Mouse (Mus musculus) lung, embryonic 15.5 days (tissue): ENCODE results near the gene 1700113H08Rik. TPM values are rescaled to one million over a fixed set of nuclear protein-coding genes. Genes with fewer than 3 reads are reported as not detected.

Experiments
- ATAC-seq: fragments of 200-750 bp; cut with Nextera tagmentation; 2 replicates; pipeline ENCODE4 v1.8.0; 2017; ENCODE audit warnings: moderate number of reproducible peaks, borderline replicate concordance; ENCODE audit not compliant: low FRiP score, low TSS enrichment; ENCODE audit errors: extremely low read depth
- H3K27ac ChIP-seq: fragments of 300-500 bp; sonication (generic); 2 replicates; pipeline ENCODE4 v1.5.1; 2015; ENCODE audit warnings: moderate library complexity, mild to moderate bottlenecking, inconsistent platforms
- H3K27me3 ChIP-seq: fragments of 300-500 bp; sonication (generic); 2 replicates; pipeline ENCODE4 v1.6.1; 2015; ENCODE audit warnings: inconsistent platforms
- H3K36me3 ChIP-seq: fragments of 300-500 bp; sonication (generic); 2 replicates; pipeline ENCODE4 v1.6.1; 2015; ENCODE audit warnings: inconsistent platforms
- H3K4me1 ChIP-seq: fragments of 300-500 bp; sonication (generic); 2 replicates; pipeline ENCODE4 v1.6.1; 2015; ENCODE audit warnings: inconsistent platforms
- H3K4me2 ChIP-seq: fragments of 300-500 bp; sonication (generic); 2 replicates; pipeline ENCODE4 v1.6.1; 2015; ENCODE audit warnings: inconsistent platforms, mild to moderate bottlenecking, moderate library complexity
- H3K4me3 ChIP-seq: fragments of 300-500 bp; sonication (generic); 2 replicates; pipeline ENCODE4 v1.5.1; 2015; ENCODE audit warnings: mild to moderate bottlenecking, inconsistent platforms
- H3K9ac ChIP-seq: fragments of 300-500 bp; sonication (generic); 2 replicates; pipeline ENCODE4 v1.6.1; 2015; ENCODE audit warnings: inconsistent platforms
- H3K9me3 ChIP-seq: fragments of 300-500 bp; sonication (generic); 2 replicates; pipeline ENCODE4 v1.6.1; 2016; ENCODE audit warnings: inconsistent platforms
- WGBS: fragments of 180-500 bp; shearing (Covaris S2); methylation state at CpG from one replicate; pipeline ENCODE4 v1.1.7; 2015; 5-methylcytosine and 5-hydroxymethylcytosine counted together
- polyA plus RNA-seq: library from polyadenylated mRNA; unstranded; fragments of >200 nt; fragmentation: Nextera tagmentation; extraction: Ambion mirVana; gene quantifications from 2 replicates; pipeline ENCODE4 v1.2.1, GENCODE M21; 2015

The 1700113H08Rik gene
- polyA plus RNA-seq = not detected in 2 replicates

- H3K27ac ChIP-seq = no peak within 1 kb of the TSS
- peak; percentile 43; the same call in 1 of the 2 replicates for ATAC-seq
- no peaks in the 10 kb centered on the region for H3K36me3 ChIP-seq
- no peaks in the 10 kb centered on the region for H3K27me3 ChIP-seq
- H3K9ac ChIP-seq = peak within 1 kb of the TSS; percentile 32; the same call in 1 of the 2 replicates
- peak within 1 kb of the TSS; percentile 91 for H3K4me2 ChIP-seq
- peaks cover 9% of the 10 kb centered on the region for H3K4me1 ChIP-seq
- H3K4me3 ChIP-seq = peak within 1 kb of the TSS; percentile 46
- 10% methylated on average over 15 of the region's 15 CpGs for WGBS
- no peaks in the 10 kb centered on the region for H3K9me3 ChIP-seq
These were observed at the start of gene 1700113H08Rik for GRCm38 (mm10) chr10:87057500-87058250. Gene 1700113H08Rik, plus strand, starts transcription at chr10:87058045.

- no peak for ATAC-seq
- H3K9ac ChIP-seq = no peak overlapping the region
- H3K27me3 ChIP-seq = no peaks in the 10 kb centered on the region
- H3K4me2 ChIP-seq = no peak overlapping the region
- no peak overlapping the region for H3K27ac ChIP-seq
- H3K9me3 ChIP-seq = no peaks in the 10 kb centered on the region
- no peaks in the 10 kb centered on the region for H3K36me3 ChIP-seq
- 80% methylated on average over 3 of the region's 3 CpGs for WGBS
- no peaks in the 10 kb centered on the region for H3K4me1 ChIP-seq
- H3K4me3 ChIP-seq = no peak overlapping the region
These were observed 49.7 kb upstream of the 1700113H08Rik start for GRCm38 (mm10) chr10:87008215-87008499.

- H3K4me2 ChIP-seq = no peak overlapping the region
- no peak overlapping the region for H3K27ac ChIP-seq
- WGBS = 82% methylated on average over 7 of the region's 7 CpGs
- no peaks in the 10 kb centered on the region for H3K36me3 ChIP-seq
- no peak overlapping the region for H3K9ac ChIP-seq
- no peaks in the 10 kb centered on the region for H3K27me3 ChIP-seq
- no peaks in the 10 kb centered on the region for H3K9me3 ChIP-seq
- no peak for ATAC-seq
- peaks cover 7% of the 10 kb centered on the region; the same call in 1 of the 2 replicates for H3K4me1 ChIP-seq
- H3K4me3 ChIP-seq = no peak overlapping the region
These were observed 45.8 kb upstream of the 1700113H08Rik start for GRCm38 (mm10) chr10:87012087-87012486.

- Histone ChIP-seq H3K27me3 (no peaks in the 10 kb centered on the region), H3K4me2 (no peak overlapping the region), H3K36me3 (no peaks in the 10 kb centered on the region), H3K4me1 (peaks cover 7% of the 10 kb centered on the region; the same call in 1 of the 2 replicates), H3K9ac (no peak overlapping the region), H3K9me3 (no peaks in the 10 kb centered on the region), H3K27ac (0 out of 2 replicates have a peak overlapping the region, but pooled peaks have one; percentile 41), H3K4me3 (no peak overlapping the region)
- 58% methylated on average over 7 of the region's 7 CpGs for WGBS
- peak; percentile 67 for ATAC-seq
These were observed 43.4 kb upstream of the 1700113H08Rik start for GRCm38 (mm10) chr10:87014391-87014965.

GRCm38 (mm10) chr10:87015403-87015802 is 42.4 kb upstream of the 1700113H08Rik start:
- H3K27ac ChIP-seq = peak overlapping the region; percentile 63; the same call in 1 of the 2 replicates
- peaks cover 7% of the 10 kb centered on the region; the same call in 1 of the 2 replicates for H3K4me1 ChIP-seq
- no peaks in the 10 kb centered on the region for H3K36me3 ChIP-seq
- H3K4me2 ChIP-seq = no peak overlapping the region
- H3K4me3 ChIP-seq = no peak overlapping the region
- no peaks in the 10 kb centered on the region for H3K27me3 ChIP-seq
- no peak overlapping the region for H3K9ac ChIP-seq
- no peak for ATAC-seq
- H3K9me3 ChIP-seq = no peaks in the 10 kb centered on the region
- WGBS = 22% methylated on average over 5 of the region's 5 CpGs

GRCm38 (mm10) chr10:87016151-87016692 is 41.6 kb upstream of the 1700113H08Rik start:
- no peak overlapping the region for H3K4me3 ChIP-seq
- H3K9me3 ChIP-seq = no peaks in the 10 kb centered on the region
- 47% methylated on average over 9 of the region's 9 CpGs for WGBS
- no peak overlapping the region for H3K9ac ChIP-seq
- H3K27ac ChIP-seq = no peak overlapping the region
- peaks cover 7% of the 10 kb centered on the region; the same call in 1 of the 2 replicates for H3K4me1 ChIP-seq
- no peaks in the 10 kb centered on the region for H3K36me3 ChIP-seq
- no peaks in the 10 kb centered on the region for H3K27me3 ChIP-seq
- H3K4me2 ChIP-seq = no peak overlapping the region
- ATAC-seq = no peak

- Histone ChIP-seq H3K27ac (no peak overlapping the region), H3K9ac (no peak overlapping the region), H3K4me2 (no peak overlapping the region), H3K9me3 (no peaks in the 10 kb centered on the region), H3K36me3 (no peaks in the 10 kb centered on the region), H3K4me3 (no peak overlapping the region), H3K4me1 (peaks cover 7% of the 10 kb centered on the region; the same call in 1 of the 2 replicates), H3K27me3 (no peaks in the 10 kb centered on the region)
- WGBS = 46% methylated on average over 9 of the region's 9 CpGs
- ATAC-seq = no peak
These were observed 39.0 kb upstream of the 1700113H08Rik start for GRCm38 (mm10) chr10:87018876-87019275.

- no peak overlapping the region for H3K4me3 ChIP-seq
- H3K36me3 ChIP-seq = no peaks in the 10 kb centered on the region
- H3K27ac ChIP-seq = no peak overlapping the region
- peaks cover 7% of the 10 kb centered on the region; the same call in 1 of the 2 replicates for H3K4me1 ChIP-seq
- ATAC-seq = no peak
- no peaks in the 10 kb centered on the region for H3K9me3 ChIP-seq
- H3K27me3 ChIP-seq = no peaks in the 10 kb centered on the region
- WGBS = 59% methylated on average over 12 of the region's 16 CpGs
- H3K4me2 ChIP-seq = no peak overlapping the region
- no peak overlapping the region for H3K9ac ChIP-seq
These were observed 37.1 kb upstream of the 1700113H08Rik start for GRCm38 (mm10) chr10:87020711-87021110.

- no peak overlapping the region for H3K9ac ChIP-seq
- no peaks in the 10 kb centered on the region for H3K27me3 ChIP-seq
- H3K9me3 ChIP-seq = no peaks in the 10 kb centered on the region
- H3K4me2 ChIP-seq = no peak overlapping the region
- ATAC-seq = peak; percentile 70
- no peak overlapping the region for H3K27ac ChIP-seq
- no peaks in the 10 kb centered on the region for H3K36me3 ChIP-seq
- H3K4me3 ChIP-seq = no peak overlapping the region
- WGBS = 2% methylated on average over 9 of the region's 10 CpGs
- no peaks in the 10 kb centered on the region for H3K4me1 ChIP-seq
These were observed 33.0 kb upstream of the 1700113H08Rik start for GRCm38 (mm10) chr10:87024884-87025283.

GRCm38 (mm10) chr10:87032768-87033167 is 25.1 kb upstream of the 1700113H08Rik start:
- H3K9ac ChIP-seq = no peak overlapping the region
- no peak overlapping the region for H3K27ac ChIP-seq
- H3K4me3 ChIP-seq = no peak overlapping the region
- ATAC-seq = no peak
- H3K4me2 ChIP-seq = no peak overlapping the region
- H3K9me3 ChIP-seq = no peaks in the 10 kb centered on the region
- H3K4me1 ChIP-seq = no peaks in the 10 kb centered on the region
- H3K36me3 ChIP-seq = no peaks in the 10 kb centered on the region
- 72% methylated on average over 8 of the region's 8 CpGs for WGBS
- H3K27me3 ChIP-seq = no peaks in the 10 kb centered on the region

GRCm38 (mm10) chr10:87035866-87036265 is 22.0 kb upstream of the 1700113H08Rik start:
- Histone ChIP-seq H3K36me3 (no peaks in the 10 kb centered on the region), H3K9me3 (no peaks in the 10 kb centered on the region), H3K9ac (no peak overlapping the region), H3K27me3 (no peaks in the 10 kb centered on the region), H3K27ac (no peak overlapping the region), H3K4me1 (no peaks in the 10 kb centered on the region), H3K4me2 (no peak overlapping the region), H3K4me3 (no peak overlapping the region)
- ATAC-seq = no peak
- WGBS = 72% methylated on average over 15 of the region's 15 CpGs

- no peak overlapping the region for H3K4me3 ChIP-seq
- WGBS = 49% methylated on average over 14 of the region's 14 CpGs
- no peak for ATAC-seq
- no peaks in the 10 kb centered on the region for H3K36me3 ChIP-seq
- no peak overlapping the region for H3K4me2 ChIP-seq
- no peaks in the 10 kb centered on the region for H3K27me3 ChIP-seq
- H3K4me1 ChIP-seq = no peaks in the 10 kb centered on the region
- no peaks in the 10 kb centered on the region for H3K9me3 ChIP-seq
- H3K27ac ChIP-seq = no peak overlapping the region
- H3K9ac ChIP-seq = no peak overlapping the region
These were observed 21.6 kb upstream of the 1700113H08Rik start for GRCm38 (mm10) chr10:87036271-87036703.
